Mouse (Mus musculus): ENCODE results near the gene Cenpt.
A peak's percentile ranks its signal among the peaks of the same experiment; 100 is the strongest.

Gene Cenpt

DNA sequence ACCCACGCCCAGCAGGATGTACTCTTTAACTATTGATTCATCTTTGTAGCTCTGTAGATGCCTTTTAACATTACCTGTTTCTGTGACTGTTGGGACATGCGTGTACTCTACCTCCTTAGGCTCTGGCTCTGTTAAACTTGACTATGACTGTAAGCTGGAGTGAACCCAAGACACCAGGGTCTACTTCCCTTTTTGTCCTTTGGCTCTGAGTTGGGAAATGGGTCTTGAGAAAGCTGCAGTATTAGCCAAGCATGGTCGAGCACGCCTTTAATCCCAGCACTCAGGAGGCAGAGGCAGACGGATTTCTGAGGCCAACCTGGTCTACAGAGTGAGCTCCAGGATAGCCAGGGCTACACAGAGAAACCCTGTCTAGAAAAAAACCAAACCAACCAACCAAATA is 5.4 kb upstream of the Cenpt start:
- H3K4me3 ChIP-seq (replicated peaks; ENCODE audit: low read length), result no peak overlapping the region
- H3K36me3 ChIP-seq (ENCODE audit: insufficient read depth, low read length), result peaks cover 52% of the 10 kb centered on the region
- no peaks in the 10 kb centered on the region; the same call in 1 of the 2 replicates for H3K27me3 ChIP-seq (ENCODE audit: insufficient read depth, low read length)
- TF ChIP-seq POU5F1 (IDR thresholded peaks at IDR 0.05; ENCODE audit: borderline replicate concordance, low read length) (no peak), CTCF (conservative IDR thresholded peaks at IDR 0.05; ENCODE audit: low read length) (no peak), NANOG (IDR thresholded peaks at IDR 0.05; ENCODE audit: borderline replicate concordance, low read length) (no peak)
- peaks cover 73% of the 10 kb centered on the region for H3K4me1 ChIP-seq (replicated peaks; ENCODE audit: low read depth, low read length)
- H3K9me3 ChIP-seq (ENCODE audit: low read length), result no peaks in the 10 kb centered on the region

DNA sequence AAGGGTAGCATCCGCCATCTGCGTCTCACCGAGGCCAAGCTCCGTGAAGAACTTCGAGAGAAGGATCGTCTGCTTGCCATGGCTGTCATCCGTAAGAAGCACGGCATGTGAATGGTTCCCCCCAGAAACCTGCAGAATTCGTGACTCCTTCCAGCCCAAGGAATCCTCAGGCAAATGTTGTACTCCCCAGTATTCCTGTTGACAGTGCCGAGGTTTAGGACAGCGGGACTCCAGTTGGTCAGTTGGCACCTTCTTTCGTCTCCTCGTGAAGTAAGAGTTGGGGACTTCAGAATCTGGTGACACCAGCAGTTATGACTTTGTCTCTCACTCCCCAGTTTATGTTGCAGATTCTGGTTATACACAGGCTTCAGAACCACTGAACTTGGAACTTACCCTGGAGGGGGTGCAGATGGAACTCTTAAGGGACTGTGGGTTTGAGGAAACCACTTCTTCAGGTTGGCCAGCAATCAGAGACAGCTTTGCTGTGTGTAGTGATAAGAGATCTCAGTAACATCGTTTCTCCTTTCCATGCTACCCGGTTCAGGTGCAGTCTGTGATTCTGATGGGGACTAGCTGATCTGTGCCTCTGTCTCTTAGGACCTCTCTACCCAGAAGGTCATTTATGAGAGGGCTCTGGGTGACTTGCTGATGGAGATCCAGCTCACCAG is 3.2 kb upstream of the Cenpt start:
- Histone ChIP-seq H3K4me3 (replicated peaks; ENCODE audit: low read length) (peak overlapping the region; percentile 93), H3K9me3 (ENCODE audit: low read length) (no peaks in the 10 kb centered on the region), H3K27me3 (ENCODE audit: insufficient read depth, low read length) (no peaks in the 10 kb centered on the region; the same call in 1 of the 2 replicates), H3K36me3 (ENCODE audit: insufficient read depth, low read length) (peaks cover 32% of the 10 kb centered on the region), H3K4me1 (replicated peaks; ENCODE audit: low read depth, low read length) (peaks cover 65% of the 10 kb centered on the region)
- TF ChIP-seq NANOG (IDR thresholded peaks at IDR 0.05; ENCODE audit: borderline replicate concordance, low read length) (no peak), CTCF (conservative IDR thresholded peaks at IDR 0.05; ENCODE audit: low read length) (no peak), POU5F1 (IDR thresholded peaks at IDR 0.05; ENCODE audit: borderline replicate concordance, low read length) (no peak)

DNA sequence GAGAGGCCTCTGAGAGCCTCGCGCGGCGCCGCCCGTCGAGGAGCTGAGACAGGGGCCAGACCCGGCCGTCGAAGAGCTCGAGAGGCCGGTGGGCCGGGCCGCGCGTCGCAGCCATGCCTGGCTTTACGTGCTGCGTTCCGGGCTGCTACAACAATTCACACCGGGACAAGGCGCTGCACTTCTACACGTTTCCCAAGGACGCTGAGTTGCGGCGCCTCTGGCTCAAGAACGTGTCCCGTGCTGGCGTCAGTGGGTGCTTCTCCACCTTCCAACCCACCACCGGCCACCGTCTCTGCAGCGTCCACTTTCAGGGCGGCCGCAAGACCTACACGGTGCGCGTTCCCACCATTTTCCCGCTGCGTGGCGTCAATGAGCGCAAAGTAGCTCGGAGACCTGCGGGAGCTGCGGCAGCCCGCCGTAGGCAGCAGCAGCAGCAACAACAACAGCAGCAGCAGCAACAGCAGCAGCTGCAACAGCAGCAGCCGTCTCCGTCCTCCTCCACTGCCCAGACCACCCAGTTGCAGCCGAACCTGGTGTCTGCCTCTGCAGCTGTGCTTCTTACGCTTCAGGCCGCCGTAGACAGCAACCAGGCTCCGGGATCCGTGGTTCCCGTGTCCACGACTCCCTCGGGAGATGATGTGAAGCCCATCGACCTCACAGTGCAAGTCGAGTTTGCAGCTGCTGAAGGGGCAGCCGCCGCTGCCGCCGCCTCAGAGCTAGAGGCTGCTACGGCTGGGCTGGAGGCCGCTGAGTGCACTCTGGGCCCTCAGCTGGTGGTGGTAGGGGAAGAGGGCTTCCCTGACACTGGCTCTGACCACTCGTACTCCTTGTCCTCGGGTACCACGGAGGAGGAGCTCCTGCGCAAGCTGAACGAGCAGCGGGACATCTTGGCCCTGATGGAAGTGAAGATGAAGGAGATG is 2.4 kb upstream of the Cenpt start:
- peaks cover 32% of the 10 kb centered on the region for H3K36me3 ChIP-seq (ENCODE audit: insufficient read depth, low read length)
- TF ChIP-seq NANOG (IDR thresholded peaks at IDR 0.05; ENCODE audit: borderline replicate concordance, low read length), result no peak
- TF ChIP-seq POU5F1 (IDR thresholded peaks at IDR 0.05; ENCODE audit: borderline replicate concordance, low read length), result no peak
- no peak for TF ChIP-seq CTCF (conservative IDR thresholded peaks at IDR 0.05; ENCODE audit: low read length)
- H3K4me3 ChIP-seq (replicated peaks; ENCODE audit: low read length), result peak overlapping the region; percentile 93
- H3K27me3 ChIP-seq (ENCODE audit: insufficient read depth, low read length), result no peaks in the 10 kb centered on the region; the same call in 1 of the 2 replicates
- peaks cover 70% of the 10 kb centered on the region for H3K4me1 ChIP-seq (replicated peaks; ENCODE audit: low read depth, low read length)
- H3K9me3 ChIP-seq (ENCODE audit: low read length), result no peaks in the 10 kb centered on the region

DNA sequence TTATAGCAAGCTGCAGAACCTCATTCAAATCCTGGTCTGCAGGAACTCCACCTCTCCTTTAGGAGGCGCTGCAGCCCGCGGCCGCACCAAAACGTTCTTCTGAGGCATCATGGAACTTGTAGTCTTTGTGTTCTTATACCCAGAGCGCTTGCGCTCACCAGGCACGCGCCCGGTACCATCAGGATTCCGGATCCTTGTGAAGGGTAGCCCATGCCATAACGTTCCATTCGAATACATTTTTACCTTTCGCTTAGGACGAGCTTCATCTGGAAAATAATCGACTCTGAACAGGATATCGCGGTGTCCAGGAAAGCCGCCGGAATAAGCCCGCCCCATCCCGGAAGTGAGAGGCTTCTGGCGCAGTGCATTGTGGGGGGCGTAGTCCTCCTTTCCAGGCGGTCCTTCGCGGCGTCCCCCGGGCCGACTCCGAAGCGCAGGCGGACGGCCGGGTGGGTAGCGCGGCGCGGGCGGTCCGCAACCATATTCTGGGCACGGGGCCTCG is 1.7 kb upstream of the Cenpt start, which contains the start of gene Thap11:
Thap11 (plus strand) TSS at position 418 of the 502 bp plus-strand sequence.
- H3K4me3 ChIP-seq (replicated peaks; ENCODE audit: low read length), result peak within 1 kb of the TSS; percentile 93
- H3K27me3 ChIP-seq (ENCODE audit: insufficient read depth, low read length), result no peaks in the 10 kb centered on the region; the same call in 1 of the 2 replicates
- peaks cover 35% of the 10 kb centered on the region for H3K36me3 ChIP-seq (ENCODE audit: insufficient read depth, low read length)
- H3K4me1 ChIP-seq (replicated peaks; ENCODE audit: low read depth, low read length), result peaks cover 75% of the 10 kb centered on the region
- H3K9me3 ChIP-seq (ENCODE audit: low read length), result no peaks in the 10 kb centered on the region
- TF ChIP-seq NANOG (IDR thresholded peaks at IDR 0.05; ENCODE audit: borderline replicate concordance, low read length), result no peak
- peak; percentile 54 for TF ChIP-seq CTCF (conservative IDR thresholded peaks at IDR 0.05; ENCODE audit: low read length)

DNA sequence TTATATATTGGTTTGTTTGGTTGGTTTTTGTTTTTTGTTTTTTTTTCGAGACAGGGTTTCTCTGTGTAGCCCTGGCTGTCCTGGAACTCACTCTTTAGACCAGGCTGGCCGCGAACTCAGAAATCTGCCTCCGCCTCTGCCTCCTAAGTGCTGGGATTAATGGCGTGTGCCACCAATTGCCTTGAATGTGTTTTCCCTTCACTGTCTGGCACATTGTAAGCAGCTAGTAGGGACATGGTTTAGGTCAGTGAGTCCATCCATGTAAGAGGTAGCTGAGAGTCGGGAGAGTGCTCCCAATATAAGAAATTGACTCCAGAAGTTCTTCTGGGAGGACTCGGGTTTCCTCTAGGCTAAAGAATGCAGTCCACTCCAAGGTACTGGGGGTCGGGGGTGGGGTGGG is 1.2 kb upstream of the Cenpt start:
- Histone ChIP-seq H3K9me3 (ENCODE audit: low read length) (no peaks in the 10 kb centered on the region), H3K4me1 (replicated peaks; ENCODE audit: low read depth, low read length) (peaks cover 75% of the 10 kb centered on the region), H3K4me3 (replicated peaks; ENCODE audit: low read length) (peak overlapping the region; percentile 93), H3K36me3 (ENCODE audit: insufficient read depth, low read length) (peaks cover 40% of the 10 kb centered on the region), H3K27me3 (ENCODE audit: insufficient read depth, low read length) (no peaks in the 10 kb centered on the region; the same call in 1 of the 2 replicates)
- TF ChIP-seq POU5F1 (IDR thresholded peaks at IDR 0.05; ENCODE audit: borderline replicate concordance, low read length), result no peak
- TF ChIP-seq NANOG (IDR thresholded peaks at IDR 0.05; ENCODE audit: borderline replicate concordance, low read length), result no peak
- no peak for TF ChIP-seq CTCF (conservative IDR thresholded peaks at IDR 0.05; ENCODE audit: low read length)

DNA sequence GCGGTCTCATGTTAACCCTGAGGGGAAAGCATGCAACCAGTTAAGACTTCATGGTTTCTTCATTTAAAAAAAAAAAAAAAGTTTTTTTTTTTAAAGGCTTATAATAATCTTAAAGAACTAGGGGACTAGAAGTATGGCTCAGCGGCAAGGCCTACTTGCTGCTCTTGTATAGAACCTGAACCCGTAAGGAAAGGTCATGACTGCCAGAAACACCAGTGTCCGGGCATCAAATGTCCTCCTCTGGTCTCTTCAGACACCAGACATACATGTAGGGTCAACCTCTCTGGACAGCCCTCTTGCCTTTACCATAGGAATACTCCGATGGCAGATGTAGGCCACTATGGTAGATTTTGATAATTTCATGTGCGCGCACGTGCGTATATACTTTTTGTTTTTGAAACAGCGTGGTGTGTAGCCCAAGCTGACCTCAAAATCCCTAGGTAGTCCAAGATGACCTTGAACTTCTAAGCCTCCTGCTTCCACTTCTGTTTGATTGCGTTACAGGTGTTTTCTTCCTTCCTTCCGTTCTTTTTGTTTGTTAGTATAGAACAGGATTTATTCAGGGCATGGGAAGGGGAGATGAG is 840 bp downstream of the Cenpt start:
- H3K36me3 ChIP-seq (ENCODE audit: insufficient read depth, low read length), result peaks cover 42% of the 10 kb centered on the region
- H3K4me1 ChIP-seq (replicated peaks; ENCODE audit: low read depth, low read length), result peaks cover 69% of the 10 kb centered on the region
- no peaks in the 10 kb centered on the region; the same call in 1 of the 2 replicates for H3K27me3 ChIP-seq (ENCODE audit: insufficient read depth, low read length)
- peak overlapping the region; percentile 97 for H3K4me3 ChIP-seq (replicated peaks; ENCODE audit: low read length)
- TF ChIP-seq NANOG (IDR thresholded peaks at IDR 0.05; ENCODE audit: borderline replicate concordance, low read length), result no peak
- no peak for TF ChIP-seq CTCF (conservative IDR thresholded peaks at IDR 0.05; ENCODE audit: low read length)
- no peak for TF ChIP-seq POU5F1 (IDR thresholded peaks at IDR 0.05; ENCODE audit: borderline replicate concordance, low read length)
- H3K9me3 ChIP-seq (ENCODE audit: low read length), result no peaks in the 10 kb centered on the region

DNA sequence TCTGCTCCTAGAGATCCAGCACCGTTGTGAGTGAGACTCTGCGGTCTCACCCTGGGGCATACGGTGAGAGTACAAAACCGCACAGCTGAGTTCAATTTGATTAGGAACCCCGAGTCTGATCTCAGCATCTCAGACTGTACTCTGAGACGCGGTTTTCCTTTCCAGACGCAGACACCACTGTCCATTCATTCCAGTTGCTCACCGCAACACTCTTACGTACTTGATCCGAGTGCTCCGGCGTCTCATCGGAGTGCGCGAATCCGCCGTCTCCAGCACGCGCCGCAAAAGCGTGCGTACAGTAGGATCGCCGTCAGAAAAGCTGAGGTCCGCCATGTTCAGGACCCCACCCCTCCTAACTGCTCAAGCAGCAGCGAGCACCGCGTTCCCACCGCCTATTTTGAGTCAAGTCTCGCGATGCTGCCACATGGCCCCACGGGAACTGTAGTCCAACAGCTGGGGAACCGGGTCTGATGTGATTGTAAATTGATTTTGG is 1.4 kb downstream of the Cenpt start:
- TF ChIP-seq NANOG (IDR thresholded peaks at IDR 0.05; ENCODE audit: borderline replicate concordance, low read length) (no peak), CTCF (conservative IDR thresholded peaks at IDR 0.05; ENCODE audit: low read length) (no peak), POU5F1 (IDR thresholded peaks at IDR 0.05; ENCODE audit: borderline replicate concordance, low read length) (no peak)

DNA sequence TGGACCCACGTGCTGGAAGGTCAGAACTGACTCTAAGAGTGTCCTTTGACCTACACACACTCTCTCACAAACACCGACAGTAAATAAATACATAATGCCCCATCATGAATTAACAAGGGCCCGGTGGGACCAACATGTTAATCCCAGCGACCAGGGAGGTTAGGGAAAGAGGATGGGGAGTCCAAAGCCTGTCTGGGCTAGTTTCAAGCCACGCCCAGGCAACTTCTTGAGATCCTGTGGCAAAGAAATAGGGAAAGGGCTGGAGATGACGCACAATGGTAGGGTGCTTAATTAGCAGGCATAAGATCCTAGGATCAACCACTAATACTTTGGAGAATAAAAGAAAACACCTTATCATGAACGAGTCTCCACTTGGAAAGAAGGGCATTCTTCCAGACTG is 2.5 kb downstream of the Cenpt start:
- H3K4me1 ChIP-seq (replicated peaks; ENCODE audit: low read depth, low read length), result peaks cover 64% of the 10 kb centered on the region
- no peaks in the 10 kb centered on the region for H3K27me3 ChIP-seq (ENCODE audit: insufficient read depth, low read length)
- TF ChIP-seq POU5F1 (IDR thresholded peaks at IDR 0.05; ENCODE audit: borderline replicate concordance, low read length) (no peak), CTCF (conservative IDR thresholded peaks at IDR 0.05; ENCODE audit: low read length) (no peak), NANOG (IDR thresholded peaks at IDR 0.05; ENCODE audit: borderline replicate concordance, low read length) (no peak)
- H3K9me3 ChIP-seq (ENCODE audit: low read length), result no peaks in the 10 kb centered on the region
- peak overlapping the region; percentile 97 for H3K4me3 ChIP-seq (replicated peaks; ENCODE audit: low read length)
- H3K36me3 ChIP-seq (ENCODE audit: insufficient read depth, low read length), result peaks cover 44% of the 10 kb centered on the region

More for the DNA sequence above, 1.4 kb downstream of the Cenpt start:
- Histone ChIP-seq H3K9me3 (ENCODE audit: low read length) (no peaks in the 10 kb centered on the region), H3K4me3 (replicated peaks; ENCODE audit: low read length) (peak overlapping the region; percentile 97), H3K4me1 (replicated peaks; ENCODE audit: low read depth, low read length) (peaks cover 69% of the 10 kb centered on the region), H3K27me3 (ENCODE audit: insufficient read depth, low read length) (no peaks in the 10 kb centered on the region; the same call in 1 of the 2 replicates), H3K36me3 (ENCODE audit: insufficient read depth, low read length) (peaks cover 43% of the 10 kb centered on the region)

Measured in E14TG2a.4 (cell line).